Mouse (Mus musculus): Measurements from ENCODE around the gene Slc7a10. TPM values are rescaled to one million over a fixed set of nuclear protein-coding genes. Genes with fewer than 3 reads are reported as not detected.

Gene Slc7a10
- total and polyA plus RNA-seq, 3 experiments = not detected

DNA sequence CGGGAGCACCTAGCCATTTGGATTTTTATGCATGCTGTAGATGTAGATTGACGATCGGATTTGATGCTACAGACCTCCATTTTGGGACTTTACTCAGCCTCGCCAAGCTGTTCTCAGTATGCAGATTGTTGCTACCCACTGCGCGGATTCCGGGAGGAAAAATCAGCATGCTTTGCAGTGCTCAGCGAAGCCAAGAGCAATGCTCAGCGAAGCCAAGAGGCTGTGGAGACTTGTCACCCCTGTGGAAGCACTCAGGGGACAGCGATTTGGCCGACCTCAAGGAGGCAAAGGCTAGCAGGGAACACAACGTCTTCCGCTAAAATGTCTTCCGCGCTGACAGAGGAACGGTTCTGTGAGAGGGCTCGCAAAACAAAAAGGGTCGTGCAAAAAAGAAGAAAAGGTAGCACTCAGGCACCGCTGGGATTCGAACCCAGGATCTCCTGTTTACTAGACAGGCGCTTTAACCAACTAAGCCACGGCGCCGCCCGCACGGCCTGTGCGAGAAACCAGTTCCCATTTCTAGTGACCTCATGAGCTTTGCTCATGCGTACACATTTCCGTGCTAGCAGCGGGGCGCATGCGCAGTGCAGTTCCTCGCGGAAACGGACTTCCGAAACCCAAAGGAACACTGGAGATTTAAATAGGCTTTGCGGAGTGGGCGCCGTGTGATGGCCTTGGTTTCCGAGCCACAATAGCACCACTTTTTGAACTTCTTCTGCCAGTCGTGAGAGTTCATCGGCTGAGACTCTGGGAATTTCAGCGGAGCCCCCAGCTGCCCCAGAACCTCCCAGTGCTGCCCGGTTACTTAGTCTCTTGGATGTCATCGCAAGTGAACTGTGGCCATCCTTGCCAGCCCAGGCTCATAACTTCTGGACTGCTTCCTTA is 48.4 kb downstream of the Slc7a10 start:
- Histone ChIP-seq H3K4me3 (replicated peaks in 1 of 3; ENCODE audit: low read depth in 2 of 3, low read length in 2 of 3, poor library complexity in 1 of 3) (peak overlapping the region; percentile 64 to 78 (median 72)), H3K9me3 (replicated peaks; ENCODE audit: low read length) (peaks cover 13% of the 10 kb centered on the region), H3K27me3 (replicated peaks) (no peaks in the 10 kb centered on the region), H3K4me1 (ENCODE audit: control insufficient read depth in 1 of 2, insufficient read depth in 2 of 2) (peaks cover 5 to 11% of the 10 kb centered on the region in 2 experiments), H3K27ac (ENCODE audit: insufficient read depth, low read depth) (peak overlapping the region; percentile 91), H3K9ac (ENCODE audit: insufficient read depth, low read depth) (peak overlapping the region; percentile 64), H3K4me2 (ENCODE audit: insufficient read depth, low read depth, poor library complexity, severe bottlenecking) (no peak overlapping the region; the same call in 1 of the 2 replicates), H3K79me2 (replicated peaks; ENCODE audit: control insufficient read depth, extremely low read depth, insufficient read depth, poor library complexity, severe bottlenecking) (no peaks in the 10 kb centered on the region), H3K36me3 (replicated peaks in 1 of 2; ENCODE audit: control insufficient read depth in 1 of 2, insufficient read depth in 1 of 2, low read length in 1 of 2) (no peaks in the 10 kb centered on the region)
- dilution Hi-C loops (cut with MboI; ENCODE audit: extremely low pct_ligation_motif_present, extremely low pct_unique_long_range_greater_than_20kb, low sequenced_read_pairs) (no loop called here), in situ Hi-C loops (cut with MboI; ENCODE audit: low pct_ligation_motif_present, low pct_unique_long_range_greater_than_20kb, low sequenced_read_pairs) (no loop called here)
- DNase-seq (ENCODE audit: extremely low read depth) = peak; percentile 95
- TF ChIP-seq RAD21 (IDR thresholded peaks at IDR 0.05; ENCODE audit: low read depth, low read length) (no peak), ETS1 (conservative IDR thresholded peaks at IDR 0.05; ENCODE audit: low read depth, low read length) (no peak; the same call in 1 of the 2 replicates), MAZ (IDR thresholded peaks at IDR 0.05; ENCODE audit: low read depth, low read length) (peak; percentile 75; the same call in 1 of the 2 replicates), JUND (conservative IDR thresholded peaks at IDR 0.05; ENCODE audit: low read depth, low read length) (peak; percentile 34; the same call in 1 of the 2 replicates), MEF2A (IDR thresholded peaks at IDR 0.05; ENCODE audit: borderline replicate concordance, low read depth, low read length) (peak; percentile 42; the same call in 1 of the 2 replicates), SMC3 (IDR thresholded peaks at IDR 0.05; ENCODE audit: low read depth, low read length) (no peak), KAT2A (IDR thresholded peaks at IDR 0.05; ENCODE audit: insufficient replicate concordance, low read length) (peak; percentile 89; the same call in 1 of the 2 replicates), CHD2 (IDR thresholded peaks at IDR 0.05; ENCODE audit: low read length) (no peak), ZMIZ1 (IDR thresholded peaks at IDR 0.05; ENCODE audit: low read depth, low read length) (no peak), USF2 (conservative IDR thresholded peaks at IDR 0.05; ENCODE audit: low read depth, low read length) (no peak), CTCF (conservative IDR thresholded peaks at IDR 0.05 in 1 of 2, IDR thresholded peaks at IDR 0.05 in 1 of 2; ENCODE audit: low read depth in 2 of 2, low read length in 2 of 2) (no peak), MXI1 (IDR thresholded peaks at IDR 0.05; ENCODE audit: low read depth, low read length) (peak; percentile 53), EP300 (IDR thresholded peaks at IDR 0.05; ENCODE audit: low read length) (no peak), USF1 (IDR thresholded peaks at IDR 0.05; ENCODE audit: low read depth, low read length) (no peak), MAFK (IDR thresholded peaks at IDR 0.05; ENCODE audit: insufficient replicate concordance, low read length) (peak; percentile 89; the same call in 1 of the 2 replicates), SIN3A (IDR thresholded peaks at IDR 0.05; ENCODE audit: low read length) (0 out of 2 replicates have a peak, but pooled peaks have one; percentile 5), UBTF (IDR thresholded peaks at IDR 0.05; ENCODE audit: low read depth, low read length) (peak; percentile 81; the same call in 1 of the 2 replicates), BHLHE40 (IDR thresholded peaks at IDR 0.05; ENCODE audit: low read depth, low read length) (0 out of 2 replicates have a peak, but pooled peaks have one; percentile 40), TBP (conservative IDR thresholded peaks at IDR 0.05; ENCODE audit: low read depth, low read length) (peak; percentile 100), GABPA (IDR thresholded peaks at IDR 0.05; ENCODE audit: insufficient replicate concordance, low read depth, low read length) (no peak), TCF12 (IDR thresholded peaks at IDR 0.05; ENCODE audit: low read depth, low read length) (peak; percentile 7; the same call in 1 of the 2 replicates), POLR2AphosphoS2 (IDR thresholded peaks at IDR 0.05; ENCODE audit: low read depth, low read length) (no peak), RCOR1 (conservative IDR thresholded peaks at IDR 0.05; ENCODE audit: low read depth, low read length) (peak; percentile 59; the same call in 1 of the 2 replicates), NELFE (IDR thresholded peaks at IDR 0.05; ENCODE audit: low read depth, low read length) (peak; percentile 76; the same call in 1 of the 2 replicates), POLR2A (IDR thresholded peaks at IDR 0.05; ENCODE audit: low read depth, low read length) (peak; percentile 64), IRF4 (IDR thresholded peaks at IDR 0.05; ENCODE audit: low read depth, low read length) (peak; percentile 44; the same call in 1 of the 2 replicates), MYC (IDR thresholded peaks at IDR 0.05; ENCODE audit: low read depth, low read length) (peak; percentile 74; the same call in 1 of the 2 replicates), NRF1 (IDR thresholded peaks at IDR 0.05; ENCODE audit: low read depth, low read length) (peak; percentile 94), ZKSCAN1 (IDR thresholded peaks at IDR 0.05; ENCODE audit: borderline replicate concordance, low read depth, low read length) (no peak), CHD1 (IDR thresholded peaks at IDR 0.05; ENCODE audit: low read depth, low read length) (no peak), E2F4 (IDR thresholded peaks at IDR 0.05; ENCODE audit: insufficient replicate concordance, low read depth, low read length) (no peak), ZNF384 (IDR thresholded peaks at IDR 0.05; ENCODE audit: low read depth, low read length) (no peak), MAX (IDR thresholded peaks at IDR 0.05; ENCODE audit: low read length) (peak; percentile 67), PAX5 (IDR thresholded peaks at IDR 0.05; ENCODE audit: low read length) (no peak), JUN (IDR thresholded peaks at IDR 0.05; ENCODE audit: insufficient read depth, low read depth, low read length) (no peak), ELF1 (IDR thresholded peaks at IDR 0.05; ENCODE audit: low read depth, low read length) (peak; percentile 99), HCFC1 (IDR thresholded peaks at IDR 0.05; ENCODE audit: low read depth, low read length) (peak; percentile 62)

All from CH12.LX (cell line).